Mouse (Mus musculus) gastrocnemius, postnatal 14 days (tissue): ENCODE measurements around the gene Zfp341. TPM values are rescaled to one million over a fixed set of nuclear protein-coding genes. Genes with fewer than 3 reads are reported as not detected.

Experiments
- DNase-seq: peaks from one replicate; pipeline ENCODE4 v3.0.0; 2021; ENCODE audit warnings: mixed read lengths
- intact Hi-C: fragments of 180-260 bp; cut with DNase I; formaldehyde crosslinking; loops from one replicate; pipeline ENCODE4 v1.15.1; 2025; ENCODE audit warnings: low total_unique reads
- total RNA-seq, 2 experiments: library from RNA; stranded (reverse); gene quantifications; 2 replicates each; pipeline ENCODE4 v1.2.3; 2021

Gene Zfp341
- total RNA-seq, 2 experiments from 2014 or later, result 1.8 to 1.9 TPM

DNA sequence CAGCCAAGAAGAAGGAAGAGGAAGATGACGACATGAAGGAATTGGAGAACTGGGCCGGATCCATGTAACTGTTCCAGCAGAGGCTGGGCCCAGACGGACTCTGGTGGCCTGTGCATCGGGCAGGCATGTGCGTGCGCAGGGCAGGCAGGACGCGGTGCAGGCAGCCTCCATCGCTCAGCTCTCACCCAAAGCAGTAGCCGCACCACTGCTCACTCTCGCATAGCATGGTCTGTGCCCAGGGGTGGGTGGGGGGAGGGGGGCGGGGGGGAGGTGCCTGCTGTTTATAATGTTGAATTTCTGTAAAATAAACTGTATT, 80.8 kb downstream of the Zfp341 start:
- intact Hi-C loops, result no loop called here
- DNase-seq, result peak; percentile 55

DNA sequence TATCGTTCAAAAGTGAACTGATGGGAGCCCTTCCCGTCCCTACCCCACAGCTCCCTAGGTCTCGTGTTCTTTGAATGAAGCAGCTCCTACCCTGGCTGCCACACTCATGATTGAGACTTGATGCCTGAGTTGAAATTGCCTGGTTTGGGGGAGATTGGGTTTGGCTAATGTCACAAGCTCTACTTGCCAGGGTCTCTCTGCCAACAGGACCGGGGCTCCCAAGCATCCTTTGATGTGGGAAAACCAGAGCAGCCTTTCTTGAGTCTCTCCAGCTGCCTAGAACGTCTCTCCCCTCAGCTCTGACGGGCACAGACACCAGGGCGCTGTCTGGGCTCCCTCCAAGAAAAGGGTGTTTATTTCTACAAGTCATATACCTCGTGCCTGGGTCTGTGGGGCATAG, 82.6 kb downstream of the Zfp341 start:
- intact Hi-C loops, result no loop called here
- DNase-seq, result no peak

Other genes with a start within 250 kb of the Zfp341 start
- 10 to 100 TPM in 1 of 2 experiments, 1 to 10 TPM in 1; 8.9 to 12.1 TPM for gene Cdk5rap1, start 240.3 kb upstream of the Zfp341 start, total RNA-seq
- gene Snta1, start 205.2 kb upstream of the Zfp341 start, total RNA-seq, result 100 to 1,000 TPM; 146 to 210 TPM
- gene Cbfa2t2, start 176.8 kb upstream of the Zfp341 start, total RNA-seq, result 10 to 100 TPM; 12.2 to 15.7 TPM
- under 1 TPM in 1 of 2 experiments, not detected in 1; 0.31 TPM for gene 1700003F12Rik, start 66.2 kb upstream of the Zfp341 start, total RNA-seq
- gene Actl10, start 61.5 kb upstream of the Zfp341 start, total RNA-seq, result not detected
- gene Necab3, start 54.4 kb upstream of the Zfp341 start, total RNA-seq, result 1 to 10 TPM; 1.1 to 1.2 TPM
- gene E2f1, start 43.4 kb upstream of the Zfp341 start, total RNA-seq, result 1 to 10 TPM; 2.5 to 3.1 TPM
- 10 to 100 TPM; 14.1 to 14.9 TPM for gene Pxmp4, start 9.6 kb upstream of the Zfp341 start, total RNA-seq
- under 1 TPM in 1 of 2 experiments, not detected in 1; 0.69 TPM for gene 4930519P11Rik, start 140 bp downstream of the Zfp341 start, total RNA-seq
- 10 to 100 TPM; 91.1 to 97.2 TPM for gene Chmp4b, start 38.4 kb downstream of the Zfp341 start, total RNA-seq
- not detected for gene Gm14214, start 156.7 kb downstream of the Zfp341 start, total RNA-seq
- 10 to 100 TPM; 90.1 to 97.0 TPM for gene Raly, start 177.8 kb downstream of the Zfp341 start, total RNA-seq
- not detected for gene a, start 178.1 kb downstream of the Zfp341 start, total RNA-seq